Mouse (Mus musculus) lung, adult 2 months (tissue): Measurements from ENCODE around the gene Lck.

Experiments used
- CTCF ChIP-seq: fragments of 200-500 bp; IDR thresholded peaks from 2 replicates; pipeline ENCODE4 v1.5.1; 2011; ENCODE audit warnings: mild to moderate bottlenecking, low read length, control low read depth; ENCODE audit not compliant: insufficient read depth
- POLR2A ChIP-seq: fragments of 200-500 bp; IDR thresholded peaks from 2 replicates; pipeline ENCODE4 v1.6.1; 2011; ENCODE audit warnings: low read depth, mild to moderate bottlenecking, control low read depth, low read length, borderline replicate concordance; ENCODE audit errors: extremely low read depth

DNA sequence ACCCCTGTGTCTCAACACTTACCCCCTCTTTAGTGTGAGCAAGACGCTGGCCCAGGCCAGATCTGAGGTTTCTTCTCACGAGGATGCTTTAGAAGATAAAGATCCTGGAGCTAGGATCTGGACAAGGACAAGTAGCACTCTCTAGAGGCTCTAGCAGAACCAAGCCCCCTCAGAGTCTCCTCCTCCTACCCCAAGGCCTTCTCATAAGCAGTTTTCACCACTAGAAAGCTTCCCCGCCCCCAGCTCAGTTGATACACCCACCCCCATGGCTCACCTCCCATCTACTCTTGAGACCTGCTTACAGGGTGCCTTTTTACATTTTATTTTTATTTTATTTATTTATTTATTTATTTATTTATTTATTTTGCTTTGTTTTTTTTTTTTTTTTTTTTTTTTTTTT, 63.8 kb downstream of the Lck start:
- TF ChIP-seq POLR2A (no peak), CTCF (no peak)
